Mouse (Mus musculus) heart, embryonic 12.5 days (tissue): ENCODE results near the gene Gm27027. TPM values are rescaled to one million over a fixed set of nuclear protein-coding genes. Genes with fewer than 3 reads are reported as not detected.

ENCODE experiments used
- ATAC-seq: fragments of 200-750 bp; cut with Nextera tagmentation; 2 replicates; pipeline ENCODE4 v1.8.0; 2017; ENCODE audit warnings: moderate TSS enrichment, moderate library complexity; ENCODE audit not compliant: insufficient number of reproducible peaks, low FRiP score
- H3K27ac ChIP-seq: fragments of 300-500 bp; sonication (generic); 2 replicates; pipeline ENCODE4 v1.5.1; 2016; ENCODE audit warnings: mild to moderate bottlenecking, moderate library complexity; ENCODE audit not compliant: poor library complexity, severe bottlenecking
- H3K27me3 ChIP-seq: fragments of 300-500 bp; sonication (generic); replicated peaks from 2 replicates; pipeline ENCODE4 v1.6.1; 2016; ENCODE audit warnings: mild to moderate bottlenecking, moderate library complexity
- H3K36me3 ChIP-seq: fragments of 300-500 bp; sonication (generic); 2 replicates; pipeline ENCODE4 v1.6.1; 2016; ENCODE audit warnings: mild to moderate bottlenecking, moderate library complexity
- H3K4me1 ChIP-seq: fragments of 300-500 bp; sonication (generic); replicated peaks from 2 replicates; pipeline ENCODE4 v1.6.1; 2016; ENCODE audit warnings: mild to moderate bottlenecking
- H3K4me2 ChIP-seq: fragments of 300-500 bp; sonication (generic); 2 replicates; pipeline ENCODE4 v1.6.1; 2016; ENCODE audit warnings: mild to moderate bottlenecking, moderate library complexity
- H3K4me3 ChIP-seq: fragments of 300-500 bp; sonication (generic); 2 replicates; pipeline ENCODE4 v1.5.1; 2016; ENCODE audit warnings: mild to moderate bottlenecking
- H3K9ac ChIP-seq: fragments of 300-500 bp; sonication (generic); 2 replicates; pipeline ENCODE4 v1.6.1; 2016; ENCODE audit warnings: mild to moderate bottlenecking, moderate library complexity
- H3K9me3 ChIP-seq: fragments of 300-500 bp; sonication (generic); replicated peaks from 2 replicates; pipeline ENCODE4 v1.6.1; 2016; ENCODE audit warnings: mild to moderate bottlenecking, moderate library complexity
- WGBS: fragments of 180-500 bp; shearing (Covaris S2); methylation state at CpG from one replicate; pipeline ENCODE4 v1.1.7; 2016; 5-methylcytosine and 5-hydroxymethylcytosine counted together
- polyA plus RNA-seq: library from polyadenylated mRNA; unstranded; fragments of >200 nt; fragmentation: Nextera tagmentation; extraction: Ambion mirVana; gene quantifications from 2 replicates; pipeline ENCODE4 v1.2.1, GENCODE M21; 2016

The Gm27027 gene
- polyA plus RNA-seq: not detected in 2 replicates

- Histone ChIP-seq H3K4me1 (peaks cover 34% of the 10 kb centered on the region), H3K9me3 (no peaks in the 10 kb centered on the region), H3K4me2 (no peak within 1 kb of the TSS), H3K27me3 (no peaks in the 10 kb centered on the region), H3K36me3 (peaks cover 64% of the 10 kb centered on the region), H3K4me3 (no peak within 1 kb of the TSS), H3K9ac (no peak within 1 kb of the TSS), H3K27ac (no peak within 1 kb of the TSS)
- WGBS: 89% methylated on average over 6 of the region's 6 CpGs
- no peak for ATAC-seq
Measured at GRCm38 (mm10) chr2:93996254-93996653, at the start of gene Gm27027. Gene Gm27027 (minus strand): TSS chr2:93996354.

DNA sequence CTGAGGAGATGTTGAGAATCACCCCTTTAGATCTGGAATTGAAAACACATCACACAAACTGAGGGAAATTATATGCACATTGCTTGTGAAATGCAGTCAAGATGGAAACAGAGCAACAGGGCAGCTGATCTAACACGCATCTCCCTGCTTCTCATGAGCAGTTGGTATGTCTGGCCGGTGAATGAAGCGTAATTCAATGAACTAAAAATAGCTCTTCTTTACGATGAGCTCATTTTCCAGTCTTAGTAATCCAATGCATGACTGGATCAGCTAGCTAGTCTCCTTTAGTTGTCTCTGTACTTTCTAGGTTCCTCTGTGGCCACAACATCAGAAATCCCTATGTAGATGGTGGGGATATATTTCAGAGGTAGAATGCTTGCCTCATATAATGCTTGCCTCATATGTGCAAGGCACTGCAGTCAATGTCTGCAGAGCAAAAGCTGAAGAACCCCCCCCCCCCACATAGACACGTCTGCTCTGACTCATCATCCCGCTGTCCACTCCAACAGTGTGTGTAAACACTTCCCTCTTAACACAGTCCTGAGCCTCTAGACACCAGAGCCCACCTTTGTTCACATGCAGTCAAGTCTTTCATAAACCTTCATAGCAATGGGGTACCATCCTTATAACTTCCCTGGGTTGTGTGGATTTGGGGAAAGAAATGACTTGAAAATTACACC lies 49.4 kb upstream of the Gm27027 start:
- no peaks in the 10 kb centered on the region for H3K27me3 ChIP-seq
- H3K9me3 ChIP-seq: no peaks in the 10 kb centered on the region
- H3K4me2 ChIP-seq: peak overlapping the region; percentile 48
- ATAC-seq: 0 out of 2 replicates have a peak, but pooled peaks have one; percentile 29
- WGBS: 21% methylated on average over 6 of the region's 6 CpGs
- H3K4me1 ChIP-seq: peaks cover 35% of the 10 kb centered on the region
- H3K4me3 ChIP-seq: no peak overlapping the region
- 0 out of 2 replicates have a peak overlapping the region, but pooled peaks have one; percentile 37 for H3K9ac ChIP-seq
- peaks cover 3% of the 10 kb centered on the region; the same call in 1 of the 2 replicates for H3K36me3 ChIP-seq
- peak overlapping the region; percentile 87 for H3K27ac ChIP-seq

GRCm38 (mm10) chr2:94044174-94044573 lies 48.0 kb upstream of the Gm27027 start:
- H3K9ac ChIP-seq: no peak overlapping the region
- no peaks in the 10 kb centered on the region for H3K9me3 ChIP-seq
- H3K27me3 ChIP-seq: no peaks in the 10 kb centered on the region
- no peak for ATAC-seq
- no peak overlapping the region for H3K27ac ChIP-seq
- peaks cover 3% of the 10 kb centered on the region; the same call in 1 of the 2 replicates for H3K36me3 ChIP-seq
- H3K4me2 ChIP-seq: no peak overlapping the region
- H3K4me3 ChIP-seq: no peak overlapping the region
- 70% methylated on average over 2 of the region's 2 CpGs for WGBS
- peaks cover 42% of the 10 kb centered on the region for H3K4me1 ChIP-seq

DNA sequence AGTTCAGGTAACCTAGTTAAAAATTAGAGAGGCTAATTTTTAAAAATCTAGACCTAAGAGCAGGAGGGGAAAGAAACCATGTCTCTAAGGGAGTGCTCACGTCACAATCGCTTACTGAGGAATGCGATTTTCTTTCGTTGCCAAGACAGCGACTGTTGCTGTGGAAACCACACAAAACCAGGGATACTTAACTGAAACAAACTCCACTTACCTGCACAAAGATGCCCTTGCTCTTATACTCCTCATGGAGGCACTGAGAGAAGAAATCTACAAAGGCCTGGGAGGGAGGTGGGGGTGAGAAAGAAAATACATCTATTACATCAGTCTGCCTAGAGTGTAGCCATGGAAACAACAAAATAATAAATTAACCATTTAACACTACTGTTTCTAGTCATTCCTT lies 47.5 kb upstream of the Gm27027 start:
- WGBS: 81% methylated on average over 5 of the region's 5 CpGs
- Histone ChIP-seq H3K9ac (no peak overlapping the region), H3K4me2 (no peak overlapping the region), H3K36me3 (peaks cover 3% of the 10 kb centered on the region; the same call in 1 of the 2 replicates), H3K9me3 (no peaks in the 10 kb centered on the region), H3K4me1 (peaks cover 44% of the 10 kb centered on the region), H3K27ac (no peak overlapping the region), H3K27me3 (no peaks in the 10 kb centered on the region), H3K4me3 (no peak overlapping the region)
- ATAC-seq: no peak

GRCm38 (mm10) chr2:94042461-94042860 lies 46.3 kb upstream of the Gm27027 start:
- no peak for ATAC-seq
- no peaks in the 10 kb centered on the region for H3K27me3 ChIP-seq
- WGBS: 93% methylated on average over 3 of the region's 3 CpGs
- H3K4me2 ChIP-seq: no peak overlapping the region
- peaks cover 3% of the 10 kb centered on the region; the same call in 1 of the 2 replicates for H3K36me3 ChIP-seq
- no peak overlapping the region for H3K27ac ChIP-seq
- no peaks in the 10 kb centered on the region for H3K9me3 ChIP-seq
- H3K4me3 ChIP-seq: no peak overlapping the region
- peaks cover 49% of the 10 kb centered on the region for H3K4me1 ChIP-seq
- no peak overlapping the region for H3K9ac ChIP-seq

DNA sequence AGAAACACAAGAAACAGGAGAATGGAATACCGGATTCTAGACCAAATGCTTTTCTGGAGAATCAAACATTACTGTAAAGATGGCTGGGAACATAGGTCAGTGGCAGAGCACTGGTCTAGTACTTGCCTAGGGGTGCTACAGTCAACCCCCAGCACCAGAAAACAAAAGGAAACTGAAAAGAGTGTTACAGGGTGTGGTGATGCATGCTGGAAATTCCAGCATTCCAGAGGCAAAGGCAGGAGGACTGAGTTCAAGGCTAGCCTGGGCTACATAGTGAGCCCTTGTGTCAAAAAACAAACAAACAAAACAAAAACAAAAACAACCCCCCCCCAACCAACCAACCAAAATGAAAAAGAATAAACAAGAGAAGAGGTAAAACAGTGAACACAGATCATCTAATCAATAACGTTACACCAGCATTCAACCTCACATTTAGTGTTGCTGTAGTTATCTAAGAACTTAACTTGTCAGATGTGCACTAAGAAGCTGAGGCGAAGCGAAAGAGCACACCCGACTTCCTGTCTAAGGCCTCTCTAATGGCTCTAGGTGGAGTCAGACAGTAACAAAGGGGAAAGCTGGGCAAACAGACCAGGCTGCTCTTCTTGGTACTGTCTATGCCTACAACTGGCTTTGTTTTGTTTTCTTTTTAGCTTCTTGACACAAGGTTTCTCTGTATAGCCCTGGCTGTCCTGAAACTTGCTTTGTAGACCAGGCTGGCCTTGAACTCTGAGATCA lies 44.4 kb upstream of the Gm27027 start:
- no peak overlapping the region for H3K27ac ChIP-seq
- no peaks in the 10 kb centered on the region for H3K27me3 ChIP-seq
- 81% methylated on average over 5 of the region's 5 CpGs for WGBS
- peaks cover 3% of the 10 kb centered on the region; the same call in 1 of the 2 replicates for H3K36me3 ChIP-seq
- H3K4me2 ChIP-seq: no peak overlapping the region
- H3K9ac ChIP-seq: no peak overlapping the region
- no peaks in the 10 kb centered on the region for H3K9me3 ChIP-seq
- H3K4me3 ChIP-seq: no peak overlapping the region
- peaks cover 38% of the 10 kb centered on the region for H3K4me1 ChIP-seq
- ATAC-seq: no peak

DNA sequence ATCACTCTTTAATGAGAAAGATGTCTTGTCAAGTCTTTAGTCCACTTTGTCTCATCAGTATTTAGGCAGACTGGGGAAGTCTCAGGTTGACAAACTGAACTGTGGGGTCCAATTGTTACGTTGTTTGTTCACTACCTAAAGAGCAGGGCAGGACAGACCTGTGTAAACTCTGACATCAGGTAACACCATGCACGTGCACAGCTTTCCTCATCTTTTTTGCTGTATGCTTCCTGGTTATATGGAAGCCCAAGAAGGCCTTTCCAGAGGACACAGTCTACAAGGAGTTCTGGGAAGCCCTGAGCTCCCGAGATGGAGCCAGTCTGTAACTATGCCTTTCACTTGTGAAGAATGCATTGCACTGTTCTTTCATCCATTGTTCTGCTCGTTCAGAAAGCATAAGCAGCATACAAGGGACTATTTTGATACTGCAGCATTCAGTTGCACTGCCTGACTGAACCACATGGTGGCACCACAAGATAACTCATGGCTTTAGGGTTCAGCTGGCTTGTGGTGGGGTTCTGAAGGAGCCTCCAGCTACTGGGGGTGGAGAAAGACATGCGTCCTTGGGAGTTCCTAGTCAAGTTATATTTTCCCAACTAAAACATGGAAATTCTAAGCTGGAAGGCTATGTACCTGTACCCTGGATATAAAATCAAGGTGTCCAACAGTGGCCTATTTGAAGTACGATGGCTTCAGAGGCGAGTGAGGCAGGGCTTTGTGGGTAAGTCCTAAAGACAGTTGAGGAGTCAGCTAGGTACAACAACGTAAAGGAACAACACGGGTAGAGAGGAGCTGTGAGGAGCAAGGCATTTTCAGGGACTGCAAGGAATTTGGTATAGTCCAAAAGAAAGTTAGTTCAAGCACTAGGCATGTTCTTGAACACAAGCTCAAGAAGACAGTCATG lies 39.5 kb upstream of the Gm27027 start:
- Histone ChIP-seq H3K9me3 (no peaks in the 10 kb centered on the region), H3K9ac (no peak overlapping the region), H3K27me3 (no peaks in the 10 kb centered on the region), H3K4me2 (no peak overlapping the region), H3K36me3 (peaks cover 30% of the 10 kb centered on the region), H3K27ac (no peak overlapping the region), H3K4me1 (peaks cover 24% of the 10 kb centered on the region), H3K4me3 (no peak overlapping the region)
- no peak for ATAC-seq
- 67% methylated on average over 9 of the region's 9 CpGs for WGBS

GRCm38 (mm10) chr2:94030602-94031001 lies 34.4 kb upstream of the Gm27027 start:
- ATAC-seq: no peak
- Histone ChIP-seq H3K9ac (no peak overlapping the region), H3K27me3 (no peaks in the 10 kb centered on the region), H3K4me1 (peaks cover 3% of the 10 kb centered on the region; the same call in 1 of the 2 replicates), H3K9me3 (no peaks in the 10 kb centered on the region), H3K4me2 (no peak overlapping the region), H3K4me3 (no peak overlapping the region), H3K36me3 (peaks cover 30% of the 10 kb centered on the region), H3K27ac (no peak overlapping the region)

- H3K9ac ChIP-seq: no peak overlapping the region
- H3K27ac ChIP-seq: no peak overlapping the region
- no peak overlapping the region for H3K4me2 ChIP-seq
- no peak overlapping the region for H3K4me3 ChIP-seq
- WGBS: 37% methylated on average over 6 of the region's 6 CpGs
- H3K36me3 ChIP-seq: no peaks in the 10 kb centered on the region
- H3K9me3 ChIP-seq: no peaks in the 10 kb centered on the region
- no peaks in the 10 kb centered on the region for H3K27me3 ChIP-seq
- no peak for ATAC-seq
- peaks cover 6% of the 10 kb centered on the region for H3K4me1 ChIP-seq
Measured at GRCm38 (mm10) chr2:94024637-94025036, 28.5 kb upstream of the Gm27027 start.

DNA sequence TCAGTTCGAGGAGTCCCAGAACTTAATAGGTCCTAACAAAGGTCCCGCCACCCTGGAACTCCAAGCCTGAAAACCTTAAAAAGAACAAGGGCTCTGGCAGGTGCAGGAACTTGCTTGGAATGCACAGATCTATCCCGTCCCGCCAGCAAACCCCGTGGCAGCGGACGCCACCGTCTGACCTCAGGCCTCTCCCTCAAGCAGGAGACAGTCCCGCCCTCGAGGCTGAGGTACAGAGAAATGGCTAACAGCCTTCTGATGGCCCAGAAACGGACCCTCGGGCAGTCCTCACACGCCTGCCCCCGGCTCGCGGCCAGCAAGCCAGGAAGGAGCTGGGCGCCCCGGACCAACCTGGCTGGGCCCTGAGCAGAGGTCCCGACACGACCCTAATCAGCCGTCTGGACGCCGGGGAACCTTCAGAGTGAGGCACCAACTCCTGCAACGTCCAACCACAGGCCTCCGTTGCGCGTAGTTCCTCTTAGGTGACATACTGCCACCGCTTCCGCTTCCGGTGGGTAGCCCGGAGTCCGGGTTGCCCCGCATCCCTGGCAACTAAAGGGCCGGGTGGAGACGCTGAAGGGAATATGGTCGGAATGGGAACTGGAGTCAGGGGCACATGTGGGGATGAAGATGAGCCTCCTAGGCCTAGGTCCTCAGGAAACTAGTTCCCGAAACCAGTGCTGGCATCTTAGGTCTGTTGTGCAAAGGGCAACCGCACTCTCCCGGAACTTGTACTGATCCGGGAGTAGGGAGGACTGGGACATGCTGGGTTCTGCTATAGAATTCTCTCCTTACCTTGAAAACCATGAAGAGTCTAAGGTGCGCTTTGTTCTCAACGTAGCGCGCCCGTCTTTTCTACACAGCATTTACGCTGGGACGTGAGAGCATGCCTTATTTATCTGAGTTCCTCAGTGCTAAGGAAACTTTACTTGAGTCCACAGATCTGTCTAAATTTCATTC lies 14.5 kb upstream of the Gm27027 start, which contains the start of gene Alkbh3:
Gene Alkbh3, minus strand, starts transcription at position 473 of the 957 bp plus-strand sequence.
- peaks cover 8% of the 10 kb centered on the region for H3K9me3 ChIP-seq
- H3K4me1 ChIP-seq: peaks cover 9% of the 10 kb centered on the region
- H3K36me3 ChIP-seq: peaks cover 28% of the 10 kb centered on the region
- peak within 1 kb of the TSS; percentile 94 for H3K4me3 ChIP-seq
- H3K4me2 ChIP-seq: peak within 1 kb of the TSS; percentile 89
- 5% methylated on average over 47 of the region's 47 CpGs for WGBS
- ATAC-seq: peak; percentile 97
- no peaks in the 10 kb centered on the region for H3K27me3 ChIP-seq
- no peak within 1 kb of the TSS for H3K27ac ChIP-seq
- peak within 1 kb of the TSS; percentile 89 for H3K9ac ChIP-seq
